Mouse (Mus musculus) embryo, embryonic 11 days (tissue): Measurements from ENCODE around the gene Chit1.

Experiments
- DNase-seq: peaks from one replicate; pipeline ENCODE4 v3.0.0-alpha.2; 2015

The Chit1 gene

GRCm38 (mm10) chr1:134150745-134151144 is 39.7 kb downstream of the Chit1 start:
- DNase-seq, result no peak

GRCm38 (mm10) chr1:134151655-134152412 is 40.8 kb downstream of the Chit1 start:
- DNase-seq, result peak; percentile 86

GRCm38 (mm10) chr1:134152626-134153590 is 41.9 kb downstream of the Chit1 start:
- DNase-seq, result no peak

- no peak for DNase-seq
These were observed 43.1 kb downstream of the Chit1 start for GRCm38 (mm10) chr1:134154121-134154520.

- DNase-seq, result no peak
These were observed 43.6 kb downstream of the Chit1 start for GRCm38 (mm10) chr1:134154655-134155054.

- no peak for DNase-seq
These were observed 49.4 kb downstream of the Chit1 start for GRCm38 (mm10) chr1:134160404-134160803.

- no peak for DNase-seq
These were observed 50.4 kb downstream of the Chit1 start for GRCm38 (mm10) chr1:134161399-134161798.

- no peak for DNase-seq
These were observed 51.6 kb downstream of the Chit1 start for GRCm38 (mm10) chr1:134162510-134163225.

- DNase-seq, result no peak
These were observed 52.4 kb downstream of the Chit1 start for GRCm38 (mm10) chr1:134163476-134163875.

- DNase-seq, result no peak
These were observed 53.4 kb downstream of the Chit1 start for GRCm38 (mm10) chr1:134164454-134164853.

GRCm38 (mm10) chr1:134166547-134166946 is 55.5 kb downstream of the Chit1 start:
- DNase-seq, result no peak

- no peak for DNase-seq
These were observed 56.6 kb downstream of the Chit1 start for GRCm38 (mm10) chr1:134167416-134168305.

- no peak for DNase-seq
These were observed 57.5 kb downstream of the Chit1 start for GRCm38 (mm10) chr1:134168567-134168966.

- DNase-seq, result no peak
These were observed 58.1 kb downstream of the Chit1 start for GRCm38 (mm10) chr1:134168985-134169697.

GRCm38 (mm10) chr1:134173081-134173480 is 62.0 kb downstream of the Chit1 start:
- DNase-seq, result no peak

- DNase-seq, result no peak
These were observed 66.9 kb downstream of the Chit1 start for GRCm38 (mm10) chr1:134177976-134178375.

- no peak for DNase-seq
These were observed 71.0 kb downstream of the Chit1 start, which contains the start of gene Chil1 for GRCm38 (mm10) chr1:134182025-134182424. Chil1 (plus strand) TSS chr1:134182176.

- no peak for DNase-seq
These were observed 73.0 kb downstream of the Chit1 start for GRCm38 (mm10) chr1:134184089-134184488.

GRCm38 (mm10) chr1:134188217-134188616 is 77.2 kb downstream of the Chit1 start:
- no peak for DNase-seq

GRCm38 (mm10) chr1:134188989-134189729 is 78.1 kb downstream of the Chit1 start:
- DNase-seq, result no peak

- DNase-seq, result no peak
These were observed 80.2 kb downstream of the Chit1 start for GRCm38 (mm10) chr1:134191192-134191591.
